Mouse (Mus musculus) megakaryocyte, embryonic 14.5 days (primary cell): Measurements from ENCODE around the gene Pnpla1.

ENCODE experiments used
- FLI1 ChIP-seq: IDR thresholded peaks from 2 replicates; pipeline ENCODE4 v1.6.1; 2012; ENCODE audit warnings: low read length, inconsistent platforms, mixed read lengths
- GATA1 ChIP-seq: IDR thresholded peaks from 3 replicates; pipeline ENCODE4 v1.6.1; 2012; ENCODE audit warnings: mixed read lengths, low read length, inconsistent platforms, borderline replicate concordance

- TF ChIP-seq GATA1: no peak
- no peak for TF ChIP-seq FLI1
These were observed 71.2 kb downstream of the Pnpla1 start for GRCm38 (mm10) chr17:28929369-28929768.
